Mouse (Mus musculus) neural tube, embryonic 10.5 days (tissue): ENCODE results near the gene Dusp15.

Experiments
- DNase-seq: peaks from one replicate; pipeline ENCODE4 v3.0.0-alpha.2; 2017; ENCODE audit warnings: low spot score; ENCODE audit errors: extremely low spot score

Gene Dusp15

DNA sequence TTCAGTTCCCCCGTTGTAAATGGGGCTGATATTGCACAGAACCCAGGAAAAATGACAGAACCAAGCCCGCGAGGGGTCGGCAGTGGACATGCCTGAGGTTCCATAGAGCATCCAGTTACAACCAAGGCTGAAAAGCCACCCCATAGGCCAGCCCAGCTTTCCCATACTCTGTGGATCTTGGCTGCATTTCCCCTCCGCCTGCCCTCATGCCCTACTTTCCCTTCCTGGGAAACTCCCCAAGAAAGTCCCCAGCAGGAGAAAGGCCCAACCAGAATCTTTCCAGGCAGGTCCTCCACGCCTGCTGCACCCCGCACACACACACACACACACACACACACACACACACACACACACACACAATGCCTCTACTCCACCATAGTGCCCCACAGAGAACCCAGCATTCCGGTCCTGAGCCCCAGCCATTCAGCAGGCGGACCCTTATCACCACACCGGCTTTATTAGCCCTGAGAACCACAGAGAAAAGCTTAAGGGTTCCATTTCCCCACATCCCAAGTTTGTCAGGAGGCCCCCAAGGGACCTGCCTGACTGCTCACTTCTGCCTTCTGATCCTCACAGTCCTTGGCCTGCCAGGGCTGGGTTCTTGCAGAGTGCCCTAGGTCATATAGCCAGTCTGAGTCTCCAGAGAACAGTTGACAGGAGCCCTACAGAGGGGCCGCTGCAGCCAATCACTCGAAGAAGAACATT is 19.9 kb downstream of the Dusp15 start:
- no peak for DNase-seq

DNA sequence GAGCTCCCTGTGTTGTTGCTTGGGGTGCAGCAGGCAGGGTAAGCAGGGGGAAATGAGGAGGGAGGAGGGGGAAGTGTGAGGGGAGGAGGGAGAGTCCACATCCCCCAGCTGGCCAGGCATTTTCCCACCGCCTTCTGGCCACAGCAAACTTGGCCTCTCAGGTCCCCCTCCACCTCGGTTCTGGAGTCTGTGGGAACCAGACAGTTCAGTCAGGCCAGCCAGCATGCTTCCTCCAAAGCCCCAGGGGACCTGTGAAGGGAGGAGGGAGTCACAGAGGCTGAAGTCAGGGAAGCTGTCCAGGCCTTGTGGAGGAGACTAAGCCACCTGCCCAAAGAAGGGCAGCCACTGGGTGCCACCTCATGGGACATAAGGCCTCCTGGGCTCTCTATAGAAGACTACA is 21.2 kb downstream of the Dusp15 start:
- DNase-seq = no peak

DNA sequence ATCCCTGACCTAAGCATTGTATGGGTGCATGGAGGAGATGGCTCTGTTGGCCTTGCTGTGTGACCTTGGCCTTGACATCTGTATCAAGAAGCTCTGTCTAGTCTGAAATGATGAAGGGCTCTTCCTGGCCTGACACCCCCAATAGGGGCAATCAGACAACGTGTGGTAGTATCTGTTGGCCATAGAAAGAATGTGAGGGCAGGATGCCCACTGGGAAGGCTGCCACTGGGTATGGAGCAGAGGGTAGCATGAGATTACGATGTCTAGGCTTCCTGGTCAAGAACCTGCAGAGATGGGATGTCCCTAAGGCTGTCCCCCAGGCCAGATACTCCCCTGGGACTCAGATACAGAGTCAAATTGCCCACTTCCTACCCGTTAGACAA is 22.5 kb downstream of the Dusp15 start:
- no peak for DNase-seq

DNA sequence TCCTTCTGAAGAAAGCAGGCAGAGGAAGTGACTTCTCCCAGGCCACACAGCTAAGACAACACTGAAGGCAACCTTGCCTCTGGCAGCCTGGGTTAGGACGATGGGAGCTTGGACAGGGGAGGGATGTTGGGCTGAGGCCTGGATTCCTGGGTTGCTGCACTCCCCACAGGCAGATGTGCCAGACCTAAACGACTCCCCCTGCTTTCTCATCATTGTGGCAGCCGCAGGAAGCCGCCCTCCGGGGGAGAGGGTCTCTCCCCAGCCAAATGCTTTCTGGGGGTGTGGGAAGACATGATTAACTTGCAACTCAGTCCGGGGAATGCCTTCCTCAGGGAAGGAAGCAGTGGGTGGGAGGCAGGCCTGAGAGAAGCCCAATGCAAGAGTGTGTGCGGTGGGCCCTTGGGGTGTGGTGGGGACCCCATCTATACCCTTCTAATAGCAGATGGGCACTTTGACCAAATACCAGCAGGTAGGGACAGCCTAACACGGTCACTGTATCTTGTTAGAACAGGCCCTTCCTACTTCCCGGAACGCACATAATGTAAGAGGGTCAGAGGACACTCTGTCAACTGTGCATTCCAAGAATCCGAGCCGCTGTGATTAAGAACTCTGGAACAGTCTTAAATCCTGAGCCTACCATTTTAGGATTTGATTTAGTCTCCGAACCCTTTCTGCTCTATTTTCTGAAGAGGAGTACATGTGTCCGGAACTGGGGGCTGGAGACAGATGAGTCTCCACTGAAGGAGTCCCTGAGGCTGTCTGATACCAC is 23.1 kb downstream of the Dusp15 start:
- no peak for DNase-seq

DNA sequence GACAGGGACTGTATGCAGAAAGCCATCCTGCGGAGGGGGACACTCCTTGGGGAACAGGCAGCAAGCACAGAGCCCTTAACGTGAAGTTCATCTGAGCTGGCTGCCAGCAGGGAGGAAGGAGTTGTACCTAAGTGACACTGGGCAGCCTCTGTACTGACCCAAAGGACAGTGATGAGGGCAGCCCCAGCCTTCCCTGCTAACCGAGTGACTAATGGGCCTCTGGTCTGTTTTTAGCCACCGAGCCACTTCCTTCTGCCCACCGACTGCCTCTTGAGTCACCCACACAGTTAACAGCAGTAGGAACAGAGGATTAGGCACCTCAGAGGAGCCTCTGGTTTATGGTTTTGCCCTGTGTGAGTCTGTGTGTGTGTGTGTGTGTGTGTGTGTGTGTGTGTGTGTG is 24.1 kb downstream of the Dusp15 start:
- DNase-seq = no peak

DNA sequence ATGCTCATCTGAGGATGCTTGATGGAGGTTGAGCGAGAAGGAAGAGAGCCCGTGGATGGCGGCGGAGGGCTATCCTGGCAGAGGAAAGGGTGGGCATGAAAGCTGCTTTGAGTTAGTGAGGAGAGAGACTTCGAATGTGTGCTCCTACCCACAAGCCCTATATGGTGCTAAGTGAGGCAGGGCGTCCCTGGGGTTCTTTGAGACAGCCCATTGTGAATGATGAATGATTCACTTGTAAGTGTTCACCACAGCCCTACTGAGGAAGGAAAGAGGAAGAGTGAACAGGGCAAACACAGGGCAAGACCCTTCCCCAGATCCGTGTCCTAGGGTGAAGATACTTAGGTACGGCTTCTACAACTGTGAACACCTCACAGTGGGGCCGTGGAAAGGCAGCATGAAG is 24.6 kb downstream of the Dusp15 start:
- no peak for DNase-seq

DNA sequence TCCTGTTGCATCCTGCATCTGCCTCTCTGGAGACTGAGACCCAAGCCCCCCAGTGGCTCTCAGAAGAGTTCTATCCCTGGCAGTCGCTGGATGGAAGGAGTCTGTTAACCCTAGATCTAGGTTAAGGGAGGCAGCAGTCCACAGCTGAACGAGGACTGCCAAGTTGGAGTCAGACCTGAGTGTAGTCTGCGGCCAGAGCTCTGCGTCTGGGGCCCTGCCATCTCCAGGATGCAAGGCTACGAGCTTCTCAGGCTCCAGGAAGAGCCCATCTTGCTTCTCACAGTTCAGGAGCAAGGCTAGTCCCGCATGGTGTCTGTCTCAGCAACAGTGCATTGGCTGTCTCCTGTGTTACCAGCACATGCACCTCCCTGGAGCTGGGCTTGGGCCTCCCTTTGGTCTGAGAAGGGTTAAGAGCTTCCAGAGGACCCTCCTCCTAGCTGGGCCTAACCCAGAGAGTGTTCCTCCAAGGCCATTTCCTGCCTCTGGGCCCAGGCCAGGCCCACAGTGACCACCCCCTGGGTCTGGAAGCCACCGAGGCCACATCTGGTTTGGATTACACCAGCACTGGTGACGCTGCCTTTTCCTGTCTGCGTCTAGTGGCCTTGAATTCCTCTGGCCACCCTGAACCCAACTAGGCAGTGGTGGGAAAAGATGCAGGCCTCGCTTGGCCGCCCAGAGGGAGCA is 26.2 kb downstream of the Dusp15 start:
- peak; percentile 68 for DNase-seq

DNA sequence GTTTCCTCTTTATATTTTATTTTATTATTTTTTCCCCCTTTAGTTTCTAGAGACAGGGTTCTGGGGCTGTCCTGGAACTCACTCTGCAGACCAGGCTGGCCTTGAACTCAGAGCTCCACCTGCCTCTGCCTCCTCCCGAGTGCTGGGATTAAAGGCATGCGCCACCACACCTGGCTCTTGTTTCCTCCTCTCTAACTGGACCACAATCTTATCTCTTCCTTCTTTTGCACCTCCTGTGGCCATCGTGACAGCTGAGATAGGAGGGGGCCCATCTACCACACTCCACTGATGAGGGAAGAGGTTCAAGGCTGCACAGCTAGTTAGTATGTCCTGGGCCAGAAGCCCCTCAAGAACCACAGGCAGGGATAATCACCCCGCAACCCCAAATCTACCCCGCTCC is 27.0 kb downstream of the Dusp15 start:
- DNase-seq = no peak

DNA sequence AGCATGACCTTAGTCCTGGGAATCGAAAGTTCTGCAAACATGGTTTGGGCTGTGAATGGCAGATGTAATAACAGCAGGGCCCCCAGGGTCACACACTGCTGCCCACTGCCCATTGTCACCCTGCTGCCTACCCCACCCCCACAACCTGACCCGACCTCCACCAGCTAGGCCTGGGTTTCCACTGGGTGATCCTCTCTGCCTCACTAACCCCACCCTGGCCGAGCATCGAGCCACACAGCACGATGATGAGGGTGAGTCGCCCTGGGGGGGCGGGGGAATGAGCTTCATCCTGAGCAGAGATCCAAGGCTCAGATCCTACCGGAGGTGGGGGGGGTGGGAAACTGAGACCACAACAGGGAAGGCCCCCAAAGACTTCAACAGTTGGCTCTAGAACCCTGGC is 27.4 kb downstream of the Dusp15 start:
- no peak for DNase-seq

DNA sequence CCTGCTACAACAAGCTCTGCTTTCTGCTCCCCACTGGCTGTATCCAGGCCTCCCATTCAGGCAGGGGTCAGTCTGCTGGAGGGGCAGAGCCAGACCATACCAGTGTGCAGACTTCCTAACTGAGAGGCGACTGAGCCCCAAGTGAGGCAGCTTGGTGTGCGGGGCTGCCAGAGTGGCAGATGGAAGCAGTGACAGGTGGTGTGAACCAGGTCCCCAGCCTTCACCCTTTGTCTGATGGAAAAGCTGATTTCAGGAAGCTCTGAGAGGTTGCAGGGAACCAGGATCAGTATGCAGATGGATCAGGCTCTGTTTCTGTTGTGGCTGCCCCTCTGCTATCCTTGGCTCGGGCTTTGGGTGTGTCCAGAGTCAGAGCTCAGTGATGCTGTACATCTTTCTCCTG is 27.9 kb downstream of the Dusp15 start:
- no peak for DNase-seq

DNA sequence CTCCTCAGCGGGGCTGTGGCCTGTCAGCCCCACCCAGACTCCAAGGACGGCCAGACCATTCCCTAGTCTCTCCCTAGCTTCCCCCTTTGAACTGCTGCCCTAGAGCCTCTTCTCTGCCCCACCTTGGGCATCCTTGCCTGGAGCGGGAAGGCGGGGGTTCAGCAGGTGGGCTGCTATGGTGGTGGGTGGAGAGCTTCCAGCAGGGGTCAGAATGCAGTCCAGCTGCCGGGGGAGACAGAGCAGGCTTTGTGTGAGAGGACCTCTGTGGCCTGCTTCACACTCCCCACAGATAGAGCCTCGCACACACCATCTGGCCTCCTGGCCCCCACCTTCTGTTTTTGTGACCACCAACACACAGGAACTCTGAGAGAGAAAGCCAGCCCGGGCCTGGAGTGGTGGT is 29.1 kb downstream of the Dusp15 start:
- peak; percentile 45 for DNase-seq

DNA sequence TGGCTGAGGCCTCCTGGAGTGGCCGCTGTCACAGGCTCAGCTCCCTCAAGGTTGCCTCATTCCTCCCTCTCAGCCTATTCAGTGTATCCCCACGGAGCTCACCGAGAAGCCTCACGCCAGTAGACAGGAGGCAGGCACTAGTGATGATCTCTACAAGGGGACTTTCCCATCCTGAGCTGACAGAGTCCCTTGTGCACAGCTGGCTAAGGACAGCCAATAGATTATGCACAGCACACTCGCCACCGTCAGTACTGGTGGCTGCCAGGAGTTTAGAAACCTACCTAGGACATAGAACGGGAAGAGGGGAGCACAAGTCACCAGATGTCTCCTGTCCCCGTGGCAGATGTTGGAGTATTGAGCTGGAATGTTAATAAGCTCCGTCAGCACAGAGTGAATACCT is 33.8 kb downstream of the Dusp15 start:
- DNase-seq = no peak

DNA sequence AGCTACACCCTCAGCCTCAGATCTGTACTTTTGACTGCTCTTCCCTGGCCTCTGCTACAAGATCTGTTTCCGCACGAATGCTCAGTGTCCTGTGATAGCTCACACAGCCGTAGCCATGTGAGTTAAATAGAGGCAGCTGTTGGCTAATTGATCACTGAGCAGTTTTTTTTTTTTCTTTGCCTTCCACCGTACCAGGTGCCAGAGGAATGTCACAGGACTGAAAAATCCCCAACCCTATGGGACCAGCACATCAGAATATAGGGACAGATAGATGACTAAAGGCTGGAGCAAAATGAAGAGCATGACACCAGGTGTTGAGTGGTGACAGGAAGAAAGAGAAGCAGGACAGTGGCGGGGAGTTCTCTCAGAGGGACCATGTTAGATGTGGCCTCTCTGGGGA is 35.4 kb downstream of the Dusp15 start:
- no peak for DNase-seq

DNA sequence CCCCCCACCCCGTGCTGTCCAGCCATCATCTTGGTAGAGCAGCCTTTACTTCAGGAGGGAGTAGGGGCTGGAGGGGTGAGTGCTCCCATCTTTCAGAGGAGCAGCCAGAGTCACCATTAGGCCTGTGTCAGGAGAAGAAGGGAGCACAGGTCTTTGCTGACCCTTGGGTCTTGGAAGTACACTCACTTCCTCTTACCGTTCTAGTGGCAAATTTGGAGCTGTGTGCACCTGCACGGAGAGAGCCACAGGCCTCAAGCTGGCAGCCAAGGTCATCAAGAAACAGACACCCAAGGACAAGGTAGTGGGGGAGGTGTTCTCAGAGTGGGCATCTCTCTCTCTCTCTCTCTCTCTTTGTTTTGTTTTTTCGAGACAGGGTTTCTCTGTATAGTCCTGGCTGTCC is 36.0 kb downstream of the Dusp15 start:
- no peak for DNase-seq

DNA sequence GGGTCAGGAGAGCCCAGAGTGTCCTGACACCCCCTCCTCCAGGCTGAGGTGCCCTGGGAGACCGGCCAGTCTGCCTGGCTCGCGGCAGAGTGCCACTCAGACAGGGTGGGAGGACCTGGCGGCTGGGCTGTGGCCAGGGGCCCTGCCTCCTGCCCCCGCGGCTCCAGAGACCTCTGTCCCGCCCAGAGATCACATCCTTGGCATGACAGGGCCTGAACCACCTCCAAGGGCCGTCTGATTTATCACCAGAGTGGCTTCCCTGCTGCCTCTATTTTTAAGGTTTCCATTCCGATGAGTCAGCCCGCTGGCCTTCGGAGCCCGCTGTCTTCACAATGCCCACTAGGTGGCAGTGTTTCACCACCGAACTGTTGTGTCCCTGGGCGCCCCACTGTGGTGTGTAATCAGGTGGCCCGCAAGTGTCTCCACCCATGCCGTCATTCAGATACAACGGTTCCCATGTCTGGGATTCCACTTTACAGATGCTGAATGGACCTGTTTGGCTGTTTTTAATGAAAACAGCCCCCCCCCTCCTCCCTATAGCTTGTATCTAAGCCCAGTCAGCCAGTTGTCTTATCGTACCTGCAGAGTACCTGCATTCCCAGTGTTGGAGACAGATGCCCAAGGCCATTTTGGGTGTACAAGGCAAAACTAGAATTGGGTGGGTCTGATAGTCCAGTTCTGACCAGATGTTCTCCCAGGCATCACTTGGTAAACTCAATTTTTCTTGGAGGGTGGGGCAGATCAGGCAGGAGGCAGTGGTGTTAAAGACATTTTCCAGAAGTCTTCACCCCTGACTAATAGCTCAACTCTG is 37.0 kb downstream of the Dusp15 start:
- peak; percentile 92 for DNase-seq

DNA sequence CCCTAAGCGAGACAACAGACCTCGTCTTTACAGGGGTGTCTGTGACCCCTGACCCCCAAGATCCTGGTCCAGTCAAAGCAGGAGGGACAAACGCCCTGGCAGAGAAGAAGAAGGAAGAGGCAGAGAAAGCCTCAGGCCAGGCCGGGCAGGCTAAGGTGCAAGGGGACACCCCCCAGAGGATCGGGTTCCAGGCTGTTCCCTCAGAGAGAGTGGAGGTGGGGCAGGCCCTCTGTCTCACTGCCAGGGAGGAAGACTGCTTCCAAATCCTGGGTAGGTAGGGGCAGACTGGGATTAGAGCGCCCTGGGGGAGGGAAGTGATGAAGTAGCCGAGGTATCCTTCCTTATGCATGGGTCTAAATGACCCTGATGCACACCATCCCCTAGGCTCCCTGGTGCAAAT is 38.0 kb downstream of the Dusp15 start:
- DNase-seq = no peak

DNA sequence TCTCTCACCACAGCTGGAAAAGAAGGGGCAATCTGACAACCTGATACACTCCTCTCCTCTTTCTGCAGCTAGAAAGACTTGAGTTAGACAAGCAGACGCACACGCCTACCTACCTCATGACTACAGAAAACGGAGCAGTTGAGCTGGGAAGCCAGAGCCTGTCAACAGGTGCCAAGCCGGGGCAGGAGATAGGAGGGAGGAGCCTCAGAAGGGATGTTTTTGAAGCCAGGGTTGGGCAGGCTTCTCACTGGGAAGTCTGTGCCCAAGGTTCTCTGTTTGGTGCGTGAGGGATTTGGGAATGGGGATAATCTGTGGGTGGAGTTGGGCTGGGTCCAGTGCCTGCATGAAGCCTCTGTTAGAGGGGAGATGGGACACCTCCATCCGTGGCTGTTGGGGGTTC is 40.1 kb downstream of the Dusp15 start:
- DNase-seq = no peak

DNA sequence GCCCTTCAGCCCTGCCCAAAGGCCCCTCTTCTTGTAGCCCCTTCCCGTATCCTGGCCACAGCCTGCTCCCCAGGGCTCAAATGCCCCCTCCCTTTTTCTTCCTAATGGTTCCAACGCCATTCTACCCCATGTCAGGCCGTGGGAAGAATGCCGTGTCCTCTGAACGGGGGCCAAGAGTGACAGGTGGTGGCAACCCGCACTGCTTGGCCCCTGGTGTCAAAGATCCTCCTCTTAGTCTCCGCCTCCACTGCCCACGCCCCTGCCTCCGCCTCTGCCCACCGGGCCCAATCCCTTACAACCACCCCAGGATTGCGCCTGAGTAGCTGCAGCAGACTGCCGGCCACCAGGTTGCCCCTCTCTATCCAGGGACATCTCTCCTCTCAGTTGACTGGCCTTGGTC is 40.5 kb downstream of the Dusp15 start, which contains the start of gene Mylk2:
Gene Mylk2, plus strand, starts transcription at position 322 of the 400 bp plus-strand sequence.
- no peak for DNase-seq

DNA sequence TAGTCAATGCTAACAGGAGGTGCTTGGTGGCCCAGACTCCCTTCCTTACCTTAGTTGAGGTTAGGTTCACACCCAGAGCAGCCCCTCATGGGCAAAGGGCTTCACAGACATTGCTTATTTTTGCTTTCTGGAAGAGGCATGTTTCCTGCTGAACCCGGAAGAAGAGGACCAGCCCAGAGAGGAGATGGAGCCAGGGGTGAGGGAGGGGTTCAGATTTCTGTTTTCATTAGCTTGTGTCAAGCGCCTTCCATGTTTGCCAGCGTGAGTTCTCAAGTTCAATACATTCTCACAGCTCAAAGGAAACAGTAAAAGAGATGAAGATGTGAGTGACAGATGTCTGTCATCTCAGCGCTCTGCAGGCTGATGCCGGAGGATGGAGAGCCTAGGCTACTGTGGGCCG is 41.6 kb downstream of the Dusp15 start:
- no peak for DNase-seq

DNA sequence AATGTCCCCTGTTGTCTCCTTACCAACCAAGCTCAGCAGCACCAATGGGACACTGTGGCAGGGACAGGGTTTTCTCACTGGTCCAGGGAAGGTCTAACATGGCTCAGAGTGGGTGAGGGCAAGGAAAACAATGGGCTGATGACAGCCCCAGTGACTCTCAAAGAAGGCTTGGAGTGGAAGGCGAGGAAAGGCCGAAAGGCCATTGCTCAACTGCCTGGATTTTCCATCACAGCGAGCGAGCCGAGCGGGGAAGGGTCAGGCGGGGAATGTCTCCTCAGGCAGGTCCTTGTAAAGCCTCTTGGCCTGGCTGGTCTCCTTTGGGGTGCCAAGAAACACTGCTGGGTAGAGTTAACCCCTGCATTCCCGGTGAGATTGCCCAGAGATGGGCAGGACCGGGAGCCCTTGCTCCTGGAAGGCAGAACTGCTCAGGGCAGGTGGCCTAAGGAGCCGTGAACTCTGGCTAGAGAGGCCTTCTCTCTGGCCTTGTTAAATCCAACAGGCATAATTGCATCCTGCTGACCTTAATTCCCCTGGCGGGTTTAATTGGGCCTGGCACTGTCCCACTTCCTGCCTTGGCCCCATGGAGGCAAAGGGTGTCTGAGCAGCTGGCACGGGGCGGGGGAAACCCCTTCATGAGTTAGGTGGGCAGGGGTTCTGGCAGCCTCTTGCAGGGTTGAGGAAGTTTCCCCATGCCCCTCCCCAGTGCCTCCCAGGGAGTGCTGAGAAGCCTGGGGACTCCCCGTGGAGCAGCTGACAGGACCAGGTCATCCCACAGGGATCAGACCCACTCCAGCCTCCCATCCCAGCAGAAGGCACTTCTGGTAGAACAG is 44.2 kb downstream of the Dusp15 start:
- no peak for DNase-seq
